Mouse (Mus musculus) spleen, adult 2 months (tissue): Measurements from ENCODE around the gene Sema6d.

Experiments
- CTCF ChIP-seq: fragments of 200-500 bp; IDR thresholded peaks from 2 replicates; pipeline ENCODE4 v1.5.1; 2011; ENCODE audit warnings: mild to moderate bottlenecking, inconsistent platforms; ENCODE audit not compliant: insufficient read depth, insufficient read length, insufficient replicate concordance; ENCODE audit errors: extremely low read depth
- POLR2A ChIP-seq: fragments of 200-500 bp; IDR thresholded peaks from 2 replicates; pipeline ENCODE4 v1.6.1; 2011; ENCODE audit warnings: low read depth, low read length, inconsistent platforms

- TF ChIP-seq CTCF (no peak), POLR2A (no peak)
These were observed 375.5 kb downstream of the Sema6d start for GRCm38 (mm10) chr2:124465004-124465946.
